Mouse (Mus musculus) midbrain, postnatal 0 days (tissue): ENCODE results near the gene Irf4. TPM values are rescaled to one million over a fixed set of nuclear protein-coding genes. Genes with fewer than 3 reads are reported as not detected.

Experiments
- ATAC-seq: fragments of 200-750 bp; cut with Nextera tagmentation; 2 replicates; pipeline ENCODE4 v1.8.0; 2017; ENCODE audit warnings: moderate number of reproducible peaks, mild to moderate bottlenecking, moderate TSS enrichment, moderate library complexity; ENCODE audit not compliant: low FRiP score
- DNase-seq: peaks from one replicate; pipeline ENCODE4 v3.0.0-alpha.2; 2015; ENCODE audit warnings: low spot score
- H3K27ac ChIP-seq: fragments of 300-500 bp; sonication (generic); 2 replicates; pipeline ENCODE4 v1.5.1; 2014; ENCODE audit warnings: low read depth, mild to moderate bottlenecking, low read length, mixed read lengths
- H3K27me3 ChIP-seq: fragments of 300-500 bp; sonication (generic); 2 replicates; pipeline ENCODE4 v1.6.1; 2014; ENCODE audit warnings: low read length, control low read depth, mixed read lengths; ENCODE audit not compliant: insufficient read depth
- H3K36me3 ChIP-seq: fragments of 300-500 bp; sonication (generic); 2 replicates; pipeline ENCODE4 v1.6.1; 2014; ENCODE audit warnings: low read length, control low read depth, mixed read lengths; ENCODE audit not compliant: insufficient read depth
- H3K4me1 ChIP-seq: fragments of 300-500 bp; sonication (generic); 2 replicates; pipeline ENCODE4 v1.6.1; 2014; ENCODE audit warnings: mild to moderate bottlenecking, control low read depth, antibody characterized with exemption, low read length, mixed read lengths; ENCODE audit not compliant: insufficient read depth
- H3K4me2 ChIP-seq: fragments of 300-500 bp; sonication (generic); 2 replicates; pipeline ENCODE4 v1.6.1; 2014; ENCODE audit warnings: low read depth, mild to moderate bottlenecking, low read length, mixed read lengths; ENCODE audit not compliant: poor library complexity, severe bottlenecking
- H3K4me3 ChIP-seq: fragments of 300-500 bp; sonication (generic); 2 replicates; pipeline ENCODE4 v1.5.1; 2014; ENCODE audit warnings: low read depth, mild to moderate bottlenecking, low read length, moderate library complexity
- H3K9ac ChIP-seq: fragments of 300-500 bp; sonication (generic); replicated peaks from 2 replicates; pipeline ENCODE4 v1.6.1; 2014; ENCODE audit warnings: mild to moderate bottlenecking, low read length, moderate library complexity, mixed read lengths; ENCODE audit not compliant: poor library complexity, severe bottlenecking
- H3K9me3 ChIP-seq: fragments of 300-500 bp; sonication (generic); 2 replicates; pipeline ENCODE4 v1.6.1; 2016; ENCODE audit warnings: low read length, control low read depth
- CTCF ChIP-seq: IDR thresholded peaks from 2 replicates; pipeline ENCODE4 v1.5.1; 2016; ENCODE audit warnings: antibody characterized with exemption, mild to moderate bottlenecking
- WGBS: fragments of 180-500 bp; shearing (Covaris S2); extraction: QIAGEN DNeasy Blood & Tissue Kit; methylation state at CpG from one replicate; pipeline ENCODE4 v1.1.7; 2014; 5-methylcytosine and 5-hydroxymethylcytosine counted together
- polyA plus RNA-seq: library from polyadenylated mRNA; unstranded; fragments of >200 nt; fragmentation: Nextera tagmentation; extraction: Ambion mirVana; gene quantifications from 2 replicates; pipeline ENCODE4 v1.2.1, GENCODE M21; 2015
- total RNA-seq: library from RNA; depleted of rRNA; stranded (reverse); fragments of >200 nt; gene quantifications from 2 replicates; pipeline ENCODE4 v1.2.3, GENCODE M21; 2014

Gene Irf4
- total and polyA plus RNA-seq, 2 experiments from 2014 or later: 0.02 to 0.44 TPM

GRCm38 (mm10) chr13:30750461-30751303 is 1.7 kb downstream of the Irf4 start:
- ATAC-seq: 0 out of 2 replicates have a peak, but pooled peaks have one; percentile 12
- Histone ChIP-seq H3K9ac (no peak overlapping the region), H3K4me1 (peaks cover 14% of the 10 kb centered on the region; the same call in 1 of the 2 replicates), H3K9me3 (no peaks in the 10 kb centered on the region), H3K4me3 (peak overlapping the region; percentile 38), H3K27ac (no peak overlapping the region), H3K36me3 (no peaks in the 10 kb centered on the region), H3K27me3 (peaks cover 41% of the 10 kb centered on the region), H3K4me2 (peak overlapping the region; percentile 81)
- WGBS: 2% methylated on average over 33 of the region's 33 CpGs
- no peak for TF ChIP-seq CTCF
- DNase-seq: peak; percentile 12

GRCm38 (mm10) chr13:30751304-30751580 is 2.2 kb downstream of the Irf4 start:
- ATAC-seq (no peak), DNase-seq (no peak)
- H3K9me3 ChIP-seq: no peaks in the 10 kb centered on the region
- H3K4me3 ChIP-seq: no peak overlapping the region
- no peaks in the 10 kb centered on the region for H3K36me3 ChIP-seq
- H3K4me2 ChIP-seq: no peak overlapping the region
- no peak overlapping the region for H3K9ac ChIP-seq
- H3K27ac ChIP-seq: no peak overlapping the region
- H3K27me3 ChIP-seq: peaks cover 41% of the 10 kb centered on the region
- WGBS: 22% methylated on average over 6 of the region's 6 CpGs
- no peak for TF ChIP-seq CTCF
- H3K4me1 ChIP-seq: peaks cover 14% of the 10 kb centered on the region; the same call in 1 of the 2 replicates

DNA sequence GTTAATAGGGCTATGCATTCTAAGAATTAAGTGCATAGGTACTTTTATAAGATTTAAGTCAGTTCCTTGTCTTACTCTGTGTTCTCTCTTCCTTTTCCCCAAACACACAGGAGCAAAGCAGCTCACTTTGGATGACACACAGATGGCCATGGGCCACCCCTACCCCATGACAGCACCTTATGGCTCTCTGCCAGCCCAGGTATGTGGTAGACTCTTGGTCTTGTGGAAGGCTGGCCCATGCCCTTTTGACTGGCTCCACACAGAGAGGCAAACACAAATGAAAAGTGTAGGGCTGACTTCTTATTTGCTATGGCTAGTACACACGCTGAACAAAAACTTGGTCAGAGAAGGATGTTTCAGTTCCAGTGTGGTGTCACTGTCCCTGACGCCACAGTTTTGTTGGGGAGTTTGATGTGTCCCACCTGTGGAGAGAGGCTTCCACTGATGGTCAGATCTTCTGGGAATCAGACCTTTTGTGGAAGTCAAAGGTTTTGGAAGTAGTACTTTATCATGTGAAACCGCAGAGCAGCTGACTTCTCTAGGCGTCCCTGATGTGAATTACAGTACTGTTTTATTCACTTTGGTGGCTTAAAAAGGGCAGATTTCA is 3.7 kb downstream of the Irf4 start:
- H3K4me1 ChIP-seq: peaks cover 14% of the 10 kb centered on the region; the same call in 1 of the 2 replicates
- H3K4me2 ChIP-seq: no peak overlapping the region
- no peak for TF ChIP-seq CTCF
- no peak for DNase-seq
- no peak overlapping the region for H3K9ac ChIP-seq
- peaks cover 41% of the 10 kb centered on the region for H3K27me3 ChIP-seq
- no peaks in the 10 kb centered on the region for H3K36me3 ChIP-seq
- H3K9me3 ChIP-seq: no peaks in the 10 kb centered on the region
- H3K4me3 ChIP-seq: no peak overlapping the region
- no peak for ATAC-seq
- WGBS: 88% methylated on average over 4 of the region's 4 CpGs
- H3K27ac ChIP-seq: no peak overlapping the region

- peaks cover 14% of the 10 kb centered on the region; the same call in 1 of the 2 replicates for H3K4me1 ChIP-seq
Observed at GRCm38 (mm10) chr13:30753441-30753840, 4.4 kb downstream of the Irf4 start.

GRCm38 (mm10) chr13:30754066-30754465 is 5.0 kb downstream of the Irf4 start:
- Histone ChIP-seq H3K9ac (no peak overlapping the region), H3K27ac (no peak overlapping the region), H3K4me2 (no peak overlapping the region), H3K4me1 (peaks cover 13% of the 10 kb centered on the region; the same call in 1 of the 2 replicates), H3K36me3 (no peaks in the 10 kb centered on the region), H3K9me3 (no peaks in the 10 kb centered on the region), H3K27me3 (peaks cover 37% of the 10 kb centered on the region), H3K4me3 (no peak overlapping the region)
- ATAC-seq: no peak
- 82% methylated on average over 4 of the region's 4 CpGs for WGBS
- no peak for DNase-seq
- TF ChIP-seq CTCF: no peak

More at GRCm38 (mm10) chr13:30753441-30753840, 4.4 kb downstream of the Irf4 start:
- H3K27me3 ChIP-seq: peaks cover 41% of the 10 kb centered on the region
- no peak for ATAC-seq
- DNase-seq: no peak
- no peak for TF ChIP-seq CTCF
- no peak overlapping the region for H3K9ac ChIP-seq
- H3K36me3 ChIP-seq: no peaks in the 10 kb centered on the region
- H3K9me3 ChIP-seq: no peaks in the 10 kb centered on the region
- no peak overlapping the region for H3K27ac ChIP-seq
- 79% methylated on average over 3 of the region's 3 CpGs for WGBS
- no peak overlapping the region for H3K4me2 ChIP-seq
- H3K4me3 ChIP-seq: no peak overlapping the region
